Comparison of ENCODE assay signal across 18 mouse cellular contexts in the genomic region with DNA sequence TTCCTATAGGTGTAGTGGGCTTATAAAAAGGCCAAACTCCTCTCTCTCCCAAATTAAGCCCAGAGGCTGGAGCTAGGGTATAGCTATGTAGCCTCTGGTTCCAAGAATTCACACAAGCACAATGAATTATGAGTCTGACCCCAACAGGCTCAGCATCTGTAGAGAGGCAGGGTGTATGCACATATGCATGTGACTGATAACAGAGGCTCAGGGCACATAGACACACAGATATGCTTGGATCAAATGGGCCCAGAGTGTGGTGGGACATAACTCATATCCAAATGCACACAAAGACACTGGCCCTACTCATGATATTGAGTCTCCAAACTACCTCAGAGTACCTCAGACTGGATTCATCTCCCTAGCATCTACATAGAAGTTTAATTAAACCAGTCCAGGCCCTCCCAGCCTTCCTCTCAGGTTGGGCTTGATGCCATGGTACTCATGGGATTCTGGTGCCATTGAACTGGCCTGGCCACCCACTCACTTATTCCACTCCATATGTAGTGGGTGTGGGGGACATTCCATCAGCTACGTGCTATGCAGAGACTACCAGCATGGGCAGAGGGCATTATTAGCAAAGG. TPM values are rescaled to one million over a fixed set of nuclear protein-coding genes. Genes with fewer than 3 reads are reported as not detected.
A peak's percentile ranks its signal among the peaks of the same experiment; 100 is the strongest.
DNase-seq lines count a peak whose midpoint lies in the region; ATAC-seq lines count a peak whose summit lies in the region.
"Had no signal": no experiment of that assay in that cellular context is flagged by ENCODE, and none has a peak within 500 bp of the region (broad histone marks: within the 10 kb centered on the region; RNA-seq: fewer than 3 reads in every experiment).

No protein-coding gene starts in this region.

- peaks cover 66% of the 10 kb centered on the region for H3K36me3 ChIP-seq in neural tube, embryonic 13.5 days
- peaks cover 64% of the 10 kb centered on the region for H3K36me3 ChIP-seq in neural tube, embryonic 15.5 days
- peaks cover 6% of the 10 kb centered on the region; the same call in 1 of the 2 replicates for H3K36me3 ChIP-seq in embryonic facial prominence, embryonic 10.5 days (replicated peaks)
- H3K36me3 ChIP-seq in liver, embryonic 13.5 days, result peaks cover 55% of the 10 kb centered on the region
- no peaks in the 10 kb centered on the region for H3K36me3 ChIP-seq in stomach, embryonic 15.5 days

- H3K4me3 ChIP-seq in neural tube, embryonic 13.5 days, result no peak overlapping the region
- no peak overlapping the region for H3K4me3 ChIP-seq in neural tube, embryonic 15.5 days (replicated peaks)
- no peak overlapping the region for H3K4me3 ChIP-seq in embryonic facial prominence, embryonic 10.5 days
- H3K4me3 ChIP-seq in liver, embryonic 13.5 days (replicated peaks), result peak overlapping the region; percentile 30
- H3K4me3 ChIP-seq in stomach, embryonic 15.5 days (replicated peaks), result no peak overlapping the region
- H3K4me3 ChIP-seq: heart, embryonic 15.5 days; hindbrain, embryonic 15.5 days; midbrain, embryonic 12.5 days had no signal

- ATAC-seq in neural tube, embryonic 13.5 days (ENCODE audit: low read depth), result no peak
- ATAC-seq in neural tube, embryonic 15.5 days (ENCODE audit: low FRiP score), result no peak
- ATAC-seq in liver, embryonic 13.5 days (ENCODE audit: low read depth), result peak; percentile 98
- ATAC-seq in stomach, embryonic 15.5 days (ENCODE audit: insufficient read depth, low FRiP score, low read depth), result peak; percentile 91

- no peak overlapping the region for H3K4me2 ChIP-seq in neural tube, embryonic 13.5 days
- H3K4me2 ChIP-seq in neural tube, embryonic 15.5 days, result no peak overlapping the region
- peak overlapping the region; percentile 68 for H3K4me2 ChIP-seq in liver, embryonic 13.5 days
- no peak overlapping the region for H3K4me2 ChIP-seq in stomach, embryonic 15.5 days
- H3K4me2 ChIP-seq: heart, embryonic 15.5 days; hindbrain, embryonic 15.5 days; midbrain, embryonic 12.5 days had no signal

- WGBS in neural tube, embryonic 13.5 days, result 97% methylated on average over 1 of the region's 1 CpGs
- 85% methylated on average over 1 of the region's 1 CpGs for WGBS in neural tube, embryonic 15.5 days
- WGBS in embryonic facial prominence, embryonic 10.5 days, result 92% methylated on average over 1 of the region's 1 CpGs
- 41% methylated on average over 1 of the region's 1 CpGs for WGBS in liver, embryonic 13.5 days (ENCODE audit: insufficient replicate concordance)
- 82% methylated on average over 1 of the region's 1 CpGs for WGBS in stomach, embryonic 15.5 days

- H3K9ac ChIP-seq in neural tube, embryonic 13.5 days, result 0 out of 2 replicates have a peak overlapping the region, but pooled peaks have one; percentile 17
- H3K9ac ChIP-seq in neural tube, embryonic 15.5 days (replicated peaks), result no peak overlapping the region
- peak overlapping the region; percentile 76 for H3K9ac ChIP-seq in liver, embryonic 13.5 days
- H3K9ac ChIP-seq in stomach, embryonic 15.5 days, result no peak overlapping the region
- H3K9ac ChIP-seq: heart, embryonic 15.5 days; hindbrain, embryonic 15.5 days; midbrain, embryonic 12.5 days had no signal

- H3K9me3 ChIP-seq in neural tube, embryonic 13.5 days, result no peaks in the 10 kb centered on the region
- H3K9me3 ChIP-seq in neural tube, embryonic 15.5 days (replicated peaks), result no peaks in the 10 kb centered on the region
- H3K9me3 ChIP-seq in embryonic facial prominence, embryonic 10.5 days, result no peaks in the 10 kb centered on the region
- no peaks in the 10 kb centered on the region for H3K9me3 ChIP-seq in liver, embryonic 13.5 days (replicated peaks)
- H3K9me3 ChIP-seq in stomach, embryonic 15.5 days, result no peaks in the 10 kb centered on the region
- H3K9me3 ChIP-seq: heart, embryonic 15.5 days; hindbrain, embryonic 15.5 days; midbrain, embryonic 12.5 days had no signal

- no peak for DNase-seq in embryonic facial prominence, embryonic 10.5 days (ENCODE audit: low spot score)
- peak; percentile 78 for DNase-seq in liver, embryonic 13.5 days
- no peak for DNase-seq in frontal cortex, postnatal 14 days (ENCODE audit: low spot score in 2 of 2)
- DNase-seq in urinary bladder, postnatal 10 days (ENCODE audit: low spot score), result no peak
- DNase-seq: adrenal gland, adult 2 months; cerebellum, adult 11 months; gastrocnemius, postnatal 10 days; left cerebral cortex, postnatal 4 days; thymus, postnatal 4 days had no signal

- H3K27ac ChIP-seq in neural tube, embryonic 13.5 days (replicated peaks), result no peak overlapping the region
- no peak overlapping the region for H3K27ac ChIP-seq in neural tube, embryonic 15.5 days (replicated peaks)
- H3K27ac ChIP-seq in embryonic facial prominence, embryonic 10.5 days (replicated peaks), result peak overlapping the region; percentile 41; the same call in 1 of the 2 replicates
- peak overlapping the region; percentile 98 for H3K27ac ChIP-seq in liver, embryonic 13.5 days
- H3K27ac ChIP-seq in stomach, embryonic 15.5 days, result no peak overlapping the region
- H3K27ac ChIP-seq: heart, embryonic 15.5 days; hindbrain, embryonic 15.5 days; kidney, postnatal 0 days; midbrain, embryonic 12.5 days had no signal

- peaks cover 76% of the 10 kb centered on the region for H3K4me1 ChIP-seq in neural tube, embryonic 13.5 days (replicated peaks)
- H3K4me1 ChIP-seq in neural tube, embryonic 15.5 days, result peaks cover 68% of the 10 kb centered on the region
- H3K4me1 ChIP-seq in embryonic facial prominence, embryonic 10.5 days, result peaks cover 32% of the 10 kb centered on the region
- H3K4me1 ChIP-seq in liver, embryonic 13.5 days (replicated peaks), result peaks cover 93% of the 10 kb centered on the region
- H3K4me1 ChIP-seq in stomach, embryonic 15.5 days, result peaks cover 27% of the 10 kb centered on the region

- H3K27me3 ChIP-seq in neural tube, embryonic 13.5 days, result peaks cover 44% of the 10 kb centered on the region
- 0 out of 2 replicates have a peak, but pooled peaks cover 3% of the 10 kb centered on the region for H3K27me3 ChIP-seq in neural tube, embryonic 15.5 days (replicated peaks)
- H3K27me3 ChIP-seq in embryonic facial prominence, embryonic 10.5 days (replicated peaks; ENCODE audit: low read depth, poor library complexity, severe bottlenecking), result peaks cover 100% of the 10 kb centered on the region
- H3K27me3 ChIP-seq in liver, embryonic 13.5 days, result peaks cover 72% of the 10 kb centered on the region
- peaks cover 36% of the 10 kb centered on the region for H3K27me3 ChIP-seq in stomach, embryonic 15.5 days (replicated peaks)
- H3K27me3 ChIP-seq: hindbrain, embryonic 15.5 days had no signal

RNA-seq across cellular contexts. Expression of gene Dusp8, which starts 8.5 kb away (rescaled TPM):
- polyA plus RNA-seq in neural tube, embryonic 13.5 days (2015; fragmentation: Nextera tagmentation; extraction: Ambion mirVana), result 88.4 and 96.1 TPM in 2 replicates
- polyA plus RNA-seq in neural tube, embryonic 15.5 days (2015; fragmentation: Nextera tagmentation; extraction: Ambion mirVana), result 110 and 132 TPM in 2 replicates
- polyA plus RNA-seq in embryonic facial prominence, embryonic 10.5 days (2016; fragmentation: Nextera tagmentation; extraction: Ambion mirVana), result 3.2 and 3.4 TPM in 2 replicates
- 4.4 and 4.6 TPM in 2 replicates for polyA plus RNA-seq in liver, embryonic 13.5 days (2015; fragmentation: Nextera tagmentation; extraction: Ambion mirVana)
- 5.9 and 7.4 TPM in 2 replicates for polyA plus RNA-seq in stomach, embryonic 15.5 days (2015; fragmentation: Nextera tagmentation; extraction: Ambion mirVana)

RNA-seq across cellular contexts. Expression of gene Mob2, which starts 26.3 kb away (rescaled TPM):
- polyA plus RNA-seq in neural tube, embryonic 13.5 days (2015; fragmentation: Nextera tagmentation; extraction: Ambion mirVana), result 51.3 and 52.8 TPM in 2 replicates
- polyA plus RNA-seq in neural tube, embryonic 15.5 days (2015; fragmentation: Nextera tagmentation; extraction: Ambion mirVana), result 51.2 and 55.6 TPM in 2 replicates
- 67.4 and 68.0 TPM in 2 replicates for polyA plus RNA-seq in embryonic facial prominence, embryonic 10.5 days (2016; fragmentation: Nextera tagmentation; extraction: Ambion mirVana)
- 62.5 and 64.3 TPM in 2 replicates for polyA plus RNA-seq in liver, embryonic 13.5 days (2015; fragmentation: Nextera tagmentation; extraction: Ambion mirVana)
- 65.2 and 67.8 TPM in 2 replicates for polyA plus RNA-seq in stomach, embryonic 15.5 days (2015; fragmentation: Nextera tagmentation; extraction: Ambion mirVana)

RNA-seq across cellular contexts. Expression of gene Gm45618, which starts 33.4 kb away (rescaled TPM):
- not detected in 2 replicates for polyA plus RNA-seq in neural tube, embryonic 13.5 days (2015; fragmentation: Nextera tagmentation; extraction: Ambion mirVana)
- polyA plus RNA-seq in neural tube, embryonic 15.5 days (2015; fragmentation: Nextera tagmentation; extraction: Ambion mirVana), result 0.40 and 0.50 TPM in 2 replicates
- polyA plus RNA-seq in embryonic facial prominence, embryonic 10.5 days (2016; fragmentation: Nextera tagmentation; extraction: Ambion mirVana), result not detected in 2 replicates
- not detected in 2 replicates for polyA plus RNA-seq in liver, embryonic 13.5 days (2015; fragmentation: Nextera tagmentation; extraction: Ambion mirVana)
- not detected in 2 replicates for polyA plus RNA-seq in stomach, embryonic 15.5 days (2015; fragmentation: Nextera tagmentation; extraction: Ambion mirVana)
- polyA plus RNA-seq: adrenal gland, adult 2 months; heart, embryonic 15.5 days; hindbrain, embryonic 15.5 days; kidney, postnatal 0 days; lung, embryonic 16.5 days; midbrain, embryonic 12.5 days had no signal

RNA-seq across cellular contexts. Expression of gene Gm39115, which starts 48.7 kb away (rescaled TPM):
- not detected in 2 replicates for polyA plus RNA-seq in neural tube, embryonic 13.5 days (2015; fragmentation: Nextera tagmentation; extraction: Ambion mirVana)
- not detected in 2 replicates for polyA plus RNA-seq in neural tube, embryonic 15.5 days (2015; fragmentation: Nextera tagmentation; extraction: Ambion mirVana)
- polyA plus RNA-seq in embryonic facial prominence, embryonic 10.5 days (2016; fragmentation: Nextera tagmentation; extraction: Ambion mirVana), result not detected in 2 replicates
- polyA plus RNA-seq in liver, embryonic 13.5 days (2015; fragmentation: Nextera tagmentation; extraction: Ambion mirVana), result not detected in 2 replicates
- not detected in 2 replicates for polyA plus RNA-seq in stomach, embryonic 15.5 days (2015; fragmentation: Nextera tagmentation; extraction: Ambion mirVana)
- polyA plus RNA-seq: adrenal gland, adult 2 months; forebrain, embryonic 11.5 days; heart, embryonic 15.5 days; hindbrain, embryonic 15.5 days; kidney, postnatal 0 days; lung, embryonic 16.5 days; midbrain, embryonic 12.5 days had no signal

RNA-seq across cellular contexts. Expression of gene Gm45337, which starts 57.2 kb away (rescaled TPM):
- polyA plus RNA-seq in neural tube, embryonic 13.5 days (2015; fragmentation: Nextera tagmentation; extraction: Ambion mirVana), result not detected in 2 replicates
- polyA plus RNA-seq in neural tube, embryonic 15.5 days (2015; fragmentation: Nextera tagmentation; extraction: Ambion mirVana), result not detected in 2 replicates
- polyA plus RNA-seq in embryonic facial prominence, embryonic 10.5 days (2016; fragmentation: Nextera tagmentation; extraction: Ambion mirVana), result not detected in 2 replicates
- not detected in 2 replicates for polyA plus RNA-seq in liver, embryonic 13.5 days (2015; fragmentation: Nextera tagmentation; extraction: Ambion mirVana)
- not detected in 2 replicates for polyA plus RNA-seq in stomach, embryonic 15.5 days (2015; fragmentation: Nextera tagmentation; extraction: Ambion mirVana)
- polyA plus RNA-seq: adrenal gland, adult 2 months; forebrain, embryonic 11.5 days; heart, embryonic 15.5 days; hindbrain, embryonic 15.5 days; kidney, postnatal 0 days; lung, embryonic 16.5 days; midbrain, embryonic 12.5 days had no signal

Comparison
In these comparisons a context has a peak if more than half of its experiments do, and no peak if none do; other contexts are left out.
1. H3K9ac ChIP-seq: peak in neural tube, embryonic 13.5 days (single experiment) and liver, embryonic 13.5 days (single experiment); none in neural tube, embryonic 15.5 days (single experiment) and stomach, embryonic 15.5 days (single experiment).
2. ATAC-seq: peak in liver, embryonic 13.5 days (single experiment) and stomach, embryonic 15.5 days (single experiment); none in neural tube, embryonic 13.5 days (single experiment) and neural tube, embryonic 15.5 days (single experiment).
3. H3K27ac ChIP-seq: peak in embryonic facial prominence, embryonic 10.5 days (single experiment) and liver, embryonic 13.5 days (single experiment); none in neural tube, embryonic 13.5 days (single experiment), neural tube, embryonic 15.5 days (single experiment) and stomach, embryonic 15.5 days (single experiment).
4. RNA of gene Dusp8, which starts 8.5 kb away (polyA plus RNA-seq): 110 to 132 TPM in neural tube, embryonic 15.5 days and 88.4 to 96.1 TPM in neural tube, embryonic 13.5 days; 5.9 to 7.4 TPM in stomach, embryonic 15.5 days, 4.4 to 4.6 TPM in liver, embryonic 13.5 days and 3.2 to 3.4 TPM in embryonic facial prominence, embryonic 10.5 days; every median in the first group is over 10 times any median in the second.